Mouse (Mus musculus): ENCODE measurements around the gene Dmbt1.
"Not testable (repeated sequence)": the region's sequence is repeated elsewhere in the genome, so short reads cannot be mapped to it uniquely, and the experiment has no call there.

The Dmbt1 gene

DNA sequence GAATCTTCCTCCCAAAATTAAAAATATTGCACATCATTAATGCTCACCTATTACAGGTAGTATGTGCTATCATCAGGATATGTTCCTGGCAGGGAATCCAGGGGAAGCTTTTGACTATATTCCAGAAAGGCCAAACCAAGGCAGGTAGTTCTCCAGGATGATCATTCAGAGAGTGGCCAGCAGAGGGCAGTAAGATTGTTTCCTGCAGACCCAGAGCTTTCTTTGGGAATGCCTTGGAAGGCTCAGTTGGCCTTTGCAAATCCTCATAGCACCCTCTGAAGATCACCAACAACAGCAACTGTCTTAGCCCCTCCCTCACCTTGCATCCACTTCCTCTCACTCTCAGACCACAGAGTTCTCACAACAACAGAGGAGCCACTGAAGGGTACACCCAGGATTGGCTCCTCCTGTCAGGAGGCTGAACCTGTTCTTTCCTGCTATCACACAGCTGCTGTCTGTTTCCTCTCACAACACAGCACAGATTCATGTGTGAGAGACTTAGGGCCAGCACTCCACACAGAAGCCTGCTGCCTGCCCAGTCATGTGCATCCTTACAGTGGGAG, 23.0 kb downstream of the Dmbt1 start:
- DNase-seq (ENCODE audit: low spot score): no peak

DNA sequence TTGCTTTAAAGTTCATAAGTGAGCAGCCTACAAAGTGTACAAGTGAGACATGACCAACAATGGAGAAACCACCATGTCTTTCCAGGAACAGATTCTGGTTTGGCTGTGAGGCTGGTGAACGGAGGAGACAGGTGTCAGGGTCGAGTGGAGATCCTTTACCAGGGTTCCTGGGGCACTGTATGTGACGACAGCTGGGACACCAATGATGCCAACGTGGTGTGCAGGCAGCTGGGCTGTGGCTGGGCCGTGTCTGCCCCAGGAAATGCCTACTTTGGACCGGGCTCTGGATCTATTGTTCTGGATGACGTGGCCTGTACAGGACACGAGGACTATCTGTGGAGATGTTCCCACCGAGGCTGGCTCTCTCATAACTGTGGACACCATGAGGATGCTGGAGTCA, 26.1 kb downstream of the Dmbt1 start:
- not testable (repeated sequence) for DNase-seq (ENCODE audit: low spot score)

GRCm38 (mm10) chr7:131059808-131060207, 28.0 kb downstream of the Dmbt1 start:
- DNase-seq (ENCODE audit: low spot score): not testable (repeated sequence)

DNA sequence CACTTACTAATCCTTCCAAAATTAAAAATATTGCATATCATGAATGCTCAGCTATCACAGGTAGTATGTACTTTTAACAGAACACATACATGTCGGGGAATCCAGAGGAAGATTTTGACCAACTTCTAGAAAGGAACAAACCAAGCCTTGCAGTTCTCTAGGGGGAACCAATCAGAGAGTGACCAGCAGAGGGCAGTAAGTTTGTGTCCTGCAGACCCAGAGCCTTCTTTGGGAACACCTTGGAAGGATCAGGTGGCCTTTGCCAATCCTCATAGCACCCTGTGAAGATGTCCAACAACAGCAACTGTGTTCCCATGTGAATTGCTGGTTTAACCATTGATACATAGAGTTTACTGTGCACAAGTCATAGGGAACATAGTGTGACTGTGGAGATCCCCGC, 30.7 kb downstream of the Dmbt1 start:
- no peak for DNase-seq (ENCODE audit: low spot score)

- not testable (repeated sequence) for DNase-seq (ENCODE audit: low spot score)
These were observed 36.3 kb downstream of the Dmbt1 start for GRCm38 (mm10) chr7:131068191-131068590.

- not testable (repeated sequence) for DNase-seq (ENCODE audit: low spot score)
These were observed 41.6 kb downstream of the Dmbt1 start for GRCm38 (mm10) chr7:131073476-131073875.

DNA sequence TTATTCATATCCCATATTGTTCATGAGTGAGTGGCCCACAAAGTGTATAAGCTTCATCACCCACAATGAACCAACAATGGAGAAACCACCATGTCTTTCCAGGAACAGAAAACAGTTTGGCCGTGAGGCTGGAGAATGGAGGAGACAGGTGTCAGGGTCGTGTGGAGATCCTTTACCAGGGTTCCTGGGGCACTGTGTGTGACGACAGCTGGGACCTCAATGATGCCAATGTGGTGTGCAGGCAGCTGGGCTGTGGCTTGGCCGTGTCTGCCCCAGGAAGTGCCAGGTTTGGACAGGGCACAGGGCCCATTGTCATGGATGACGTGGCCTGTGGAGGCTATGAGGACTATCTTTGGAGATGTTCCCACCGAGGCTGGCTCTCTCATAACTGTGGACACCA, 42.2 kb downstream of the Dmbt1 start:
- DNase-seq (ENCODE audit: low spot score): not testable (repeated sequence)

DNA sequence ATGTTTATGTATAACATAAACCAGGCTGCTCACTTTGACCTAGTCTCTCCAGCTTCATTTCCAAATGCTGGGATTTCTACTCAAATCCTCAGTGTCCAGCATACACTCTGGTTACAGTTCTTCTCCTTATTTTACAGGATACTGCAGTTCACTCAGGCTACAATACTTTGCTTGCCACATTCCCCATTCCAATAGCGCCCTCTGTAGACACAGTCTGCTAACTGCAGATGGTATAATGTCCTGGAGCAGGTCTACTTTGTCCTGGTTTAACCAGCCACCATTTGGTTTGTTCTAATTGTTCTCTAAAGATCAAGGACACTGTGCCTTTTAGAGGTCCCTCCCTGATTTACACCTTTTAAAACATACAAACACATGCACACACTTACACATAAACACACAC, 44.1 kb downstream of the Dmbt1 start:
- DNase-seq (ENCODE audit: low spot score): no peak

DNA sequence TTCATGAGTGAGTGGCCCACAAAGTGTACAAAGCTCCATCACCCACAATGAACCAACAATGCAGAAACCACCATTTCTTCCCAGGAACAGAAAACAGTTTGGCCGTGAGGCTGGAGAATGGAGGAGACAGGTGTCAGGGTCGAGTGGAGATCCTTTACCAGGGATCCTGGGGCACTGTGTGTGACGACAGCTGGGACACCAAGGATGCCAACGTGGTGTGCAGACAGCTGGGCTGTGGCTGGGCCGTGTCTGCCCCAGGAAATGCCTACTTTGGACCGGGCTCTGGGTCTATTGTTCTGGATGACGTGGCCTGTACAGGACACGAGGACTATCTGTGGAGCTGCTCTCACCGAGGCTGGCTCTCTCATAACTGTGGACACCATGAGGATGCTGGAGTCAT, 50.5 kb downstream of the Dmbt1 start:
- not testable (repeated sequence) for DNase-seq (ENCODE audit: low spot score)

DNA sequence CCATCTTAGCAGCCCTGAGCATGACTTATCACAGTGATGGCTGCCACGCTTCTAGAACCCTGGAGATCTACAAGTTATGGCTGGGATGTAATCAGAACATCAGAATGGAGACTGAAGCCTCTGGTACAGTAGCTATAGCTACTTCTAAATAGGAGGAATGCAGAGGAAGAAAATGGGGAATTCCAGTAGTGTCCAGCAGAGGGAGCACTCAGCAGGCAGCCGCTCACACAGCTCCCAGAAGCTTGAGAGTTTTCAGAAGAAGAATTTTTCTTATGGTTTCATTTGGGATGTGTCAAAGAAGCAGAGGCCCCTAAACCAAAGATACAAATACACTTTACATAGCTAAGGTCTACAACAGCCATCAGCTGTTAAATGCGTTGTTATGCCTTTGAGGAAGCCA, 80.6 kb downstream of the Dmbt1 start:
- peak; percentile 17 for DNase-seq (ENCODE audit: low spot score)

GRCm38 (mm10) chr7:131113676-131114075, 81.8 kb downstream of the Dmbt1 start:
- DNase-seq (ENCODE audit: low spot score): no peak

GRCm38 (mm10) chr7:131114434-131114833, 82.6 kb downstream of the Dmbt1 start:
- DNase-seq (ENCODE audit: low spot score): no peak

DNA sequence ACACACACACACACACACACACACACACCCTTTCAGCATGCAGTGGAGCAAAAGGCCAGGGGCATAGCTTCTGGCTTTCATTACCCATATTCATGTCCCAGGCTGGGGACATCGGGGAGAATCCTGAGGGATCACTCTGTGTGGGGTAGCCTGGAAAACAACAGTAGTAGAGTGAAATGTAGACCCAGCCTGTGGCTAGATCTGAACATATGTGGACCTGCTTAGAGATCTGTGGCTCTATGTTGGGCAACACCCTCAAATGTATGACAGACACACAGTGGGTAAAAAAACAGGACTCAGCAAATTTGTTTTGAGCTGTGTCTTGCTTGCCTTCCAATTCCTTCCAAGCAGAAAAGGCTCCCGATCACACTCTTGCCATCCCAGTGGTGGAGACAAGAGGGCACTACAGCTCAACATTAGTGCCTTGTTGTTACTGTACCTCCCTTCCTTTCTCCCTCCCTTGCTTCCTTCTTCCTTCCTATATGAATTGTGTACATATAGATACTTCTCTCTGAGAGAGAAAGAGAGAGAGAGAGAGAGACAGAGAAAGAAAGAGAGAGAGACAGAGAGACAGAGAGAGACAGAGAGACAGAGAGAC, 90.5 kb downstream of the Dmbt1 start:
- no peak for DNase-seq (ENCODE audit: low spot score)

GRCm38 (mm10) chr7:131130021-131130420, 98.2 kb downstream of the Dmbt1 start:
- DNase-seq (ENCODE audit: low spot score): no peak

DNA sequence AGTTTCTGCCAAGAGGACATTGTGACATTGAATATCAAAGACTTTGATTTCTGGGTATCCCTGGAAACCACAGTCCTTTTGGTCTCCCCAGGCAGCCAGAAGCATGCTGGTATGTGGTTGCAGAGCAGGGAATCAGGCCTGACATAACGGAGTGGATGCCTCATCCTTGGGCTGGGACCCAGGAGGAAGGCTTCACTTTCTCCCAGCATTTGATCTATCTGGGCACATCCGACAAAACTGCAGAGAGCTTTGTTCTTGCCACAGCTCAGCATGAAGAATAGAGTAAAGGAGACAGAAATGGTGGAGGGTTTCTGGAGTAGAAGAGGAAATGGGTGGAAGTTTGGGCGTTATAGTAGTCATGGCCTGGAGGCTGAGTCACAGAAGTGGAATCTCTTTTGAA, 101.3 kb downstream of the Dmbt1 start:
- DNase-seq (ENCODE audit: low spot score): no peak

DNA sequence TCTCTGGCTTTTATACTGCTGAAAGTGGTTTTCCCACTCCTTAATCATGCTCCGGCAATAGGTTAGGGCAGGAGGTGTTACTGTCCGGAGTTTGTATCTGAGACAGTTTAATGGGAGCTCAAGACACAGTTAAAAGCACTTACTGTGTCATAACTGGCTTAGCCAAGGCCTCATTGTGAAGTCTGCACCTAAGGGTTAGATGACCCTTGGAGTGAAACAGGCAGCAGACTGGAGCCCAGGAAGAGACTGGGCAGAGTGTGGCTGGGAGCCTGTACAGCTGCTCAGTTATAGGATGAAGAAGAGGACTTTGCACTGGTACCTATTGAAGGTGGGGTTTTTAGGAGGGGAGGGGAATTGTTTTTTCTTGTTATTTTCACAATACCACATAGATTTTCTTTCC, 114.4 kb downstream of the Dmbt1 start, which contains the start of gene 4933402N03Rik:
Gene 4933402N03Rik (minus strand): TSS at position 101 of the 400 bp plus-strand sequence.
- DNase-seq (ENCODE audit: low spot score): no peak

DNA sequence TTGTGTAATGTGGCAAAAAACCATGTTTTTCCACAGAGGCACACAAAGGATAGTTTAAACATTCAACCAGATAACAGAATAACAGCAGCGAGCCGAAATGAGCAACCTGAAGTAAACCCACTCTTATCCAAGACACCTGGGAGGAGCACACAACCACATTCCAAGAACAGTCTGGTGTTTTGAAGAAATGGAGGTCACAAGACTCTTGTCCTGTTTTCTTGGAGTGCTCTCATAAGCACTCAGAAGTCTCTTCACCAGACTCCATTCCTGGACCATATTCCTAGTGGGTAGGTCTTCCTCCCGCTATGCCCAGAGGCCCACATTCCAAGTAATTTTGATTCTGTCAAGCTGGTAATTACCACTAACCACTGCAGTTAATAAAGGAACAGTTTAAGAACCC, 118.3 kb downstream of the Dmbt1 start:
- no peak for DNase-seq (ENCODE audit: low spot score)

DNA sequence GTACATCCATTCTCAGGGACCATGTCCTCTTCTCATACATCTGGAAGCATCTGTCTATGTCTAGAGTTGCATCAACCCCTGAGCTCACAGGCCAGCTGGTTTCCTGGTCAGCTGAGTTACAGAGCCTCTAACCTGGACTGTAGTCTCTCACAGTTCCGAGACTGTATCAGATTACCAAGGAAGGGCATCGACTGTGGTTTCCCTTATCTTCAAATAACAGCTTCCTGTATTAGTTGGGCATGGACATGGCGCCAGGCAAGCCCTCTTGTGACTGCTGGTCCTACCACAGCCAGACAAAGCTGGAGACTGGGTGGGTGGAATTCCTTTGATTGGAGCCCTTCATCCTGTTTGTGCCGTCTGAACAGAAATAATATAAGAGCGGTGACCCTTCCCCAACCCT, 121.2 kb downstream of the Dmbt1 start:
- no peak for DNase-seq (ENCODE audit: low spot score)

- no peak for DNase-seq (ENCODE audit: low spot score)
These were observed 130.4 kb downstream of the Dmbt1 start for GRCm38 (mm10) chr7:131162251-131162650.

DNA sequence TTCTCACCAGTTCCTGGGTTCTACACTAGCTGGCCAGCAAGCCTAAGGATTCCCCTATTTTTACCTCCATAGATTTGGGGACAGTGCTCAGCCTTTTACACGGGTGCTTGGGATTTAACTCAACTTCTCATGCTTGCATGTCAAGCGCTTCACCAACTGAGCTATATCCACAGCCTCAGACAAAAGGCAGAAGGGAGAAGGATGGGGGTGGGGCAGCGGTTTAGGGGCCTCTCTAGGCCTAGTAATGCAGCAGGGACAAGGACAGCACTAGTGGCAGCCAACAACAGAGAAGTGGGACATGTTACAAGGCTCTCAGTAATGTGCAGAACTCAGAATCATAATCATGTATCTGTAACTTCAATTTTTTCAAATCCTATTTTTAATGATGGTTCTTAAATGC, 135.9 kb downstream of the Dmbt1 start:
- no peak for DNase-seq (ENCODE audit: low spot score)

- no peak for DNase-seq (ENCODE audit: low spot score)
These were observed 137.2 kb downstream of the Dmbt1 start for GRCm38 (mm10) chr7:131169099-131169498.

Data from c-Kit-positive CD71-positive TER-119-positive erythroid progenitor cells, embryonic 14.5 days (primary cell).